Mouse (Mus musculus) kidney, postnatal 10 days (tissue): ENCODE measurements around the gene Dnm1.

Source experiments
- DNase-seq: peaks from one replicate; pipeline ENCODE4 v3.0.0; 2021; ENCODE audit warnings: mixed read lengths

The Dnm1 gene

GRCm38 (mm10) chr2:32335888-32336287 lies 17.2 kb downstream of the Dnm1 start:
- DNase-seq, result peak; percentile 49

DNA sequence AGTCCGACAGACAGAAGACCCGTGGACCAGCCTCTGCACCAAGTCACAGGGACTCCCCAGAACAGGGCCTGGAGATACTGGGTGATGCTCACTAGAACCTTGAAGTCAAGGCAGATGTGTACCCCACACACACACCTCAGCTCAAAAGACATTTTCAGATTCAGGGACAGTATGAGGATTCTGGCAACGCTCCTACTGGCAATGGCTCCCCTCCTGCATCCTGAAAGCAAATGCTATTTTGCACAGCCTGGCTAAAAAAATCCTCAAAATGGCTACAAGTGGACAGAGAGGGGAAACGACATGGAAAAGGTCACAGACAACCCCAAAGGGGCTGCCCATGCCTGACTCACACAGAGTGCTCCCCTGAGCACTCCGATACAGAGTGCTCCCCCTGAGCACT lies 21.0 kb downstream of the Dnm1 start:
- DNase-seq, result no peak

- DNase-seq, result no peak
Observed at GRCm38 (mm10) chr2:32329531-32329930, 23.6 kb downstream of the Dnm1 start.

DNA sequence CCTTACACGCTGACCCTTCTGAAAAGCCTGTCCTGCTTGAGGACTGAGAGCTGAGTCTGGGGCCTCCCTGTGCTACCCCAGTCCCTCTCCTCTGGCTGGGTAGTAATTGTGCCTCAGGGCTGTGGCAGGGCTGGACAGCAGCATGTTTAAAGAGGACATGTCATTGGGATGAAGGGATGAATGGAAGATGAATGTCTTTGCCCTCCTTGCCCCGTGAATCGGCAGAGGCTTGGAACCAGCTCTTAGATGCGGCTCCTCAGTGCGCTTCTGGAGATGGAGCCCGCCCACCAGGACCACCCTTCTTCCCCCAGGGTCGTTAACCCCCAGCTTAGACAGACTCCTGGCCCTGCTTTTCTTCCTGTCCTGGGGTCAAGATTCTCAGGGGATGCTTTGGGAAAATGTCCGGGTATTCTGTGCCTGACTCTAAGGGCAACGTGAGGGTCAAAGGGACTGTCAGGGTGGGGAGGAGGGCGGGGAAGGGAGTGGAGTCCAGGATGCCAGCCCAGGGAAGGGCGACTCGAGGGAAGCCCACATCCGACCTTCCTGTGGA lies 24.2 kb downstream of the Dnm1 start:
- no peak for DNase-seq

GRCm38 (mm10) chr2:32327200-32327599 lies 25.9 kb downstream of the Dnm1 start:
- DNase-seq, result no peak

- no peak for DNase-seq
Observed at GRCm38 (mm10) chr2:32325342-32325741, 27.8 kb downstream of the Dnm1 start.

DNA sequence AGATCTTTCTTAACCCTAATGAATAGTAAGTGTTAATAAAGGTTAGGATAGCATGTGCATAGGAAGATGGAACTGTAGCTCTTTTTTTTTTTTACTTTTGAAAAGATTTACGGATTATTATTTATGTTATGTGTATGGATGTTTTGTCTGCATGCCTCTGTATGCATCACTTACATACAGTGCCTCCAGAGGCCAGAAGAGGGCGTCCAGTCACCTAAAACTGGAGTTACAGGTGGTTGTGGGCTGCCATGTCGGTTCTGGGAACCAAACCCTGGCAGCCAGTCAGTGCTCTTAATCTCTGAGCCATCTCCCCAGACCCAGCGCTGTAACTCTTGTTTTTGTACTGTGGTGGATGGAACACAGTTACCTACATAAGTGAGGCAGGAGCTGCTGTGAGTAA lies 28.8 kb downstream of the Dnm1 start:
- DNase-seq, result no peak

DNA sequence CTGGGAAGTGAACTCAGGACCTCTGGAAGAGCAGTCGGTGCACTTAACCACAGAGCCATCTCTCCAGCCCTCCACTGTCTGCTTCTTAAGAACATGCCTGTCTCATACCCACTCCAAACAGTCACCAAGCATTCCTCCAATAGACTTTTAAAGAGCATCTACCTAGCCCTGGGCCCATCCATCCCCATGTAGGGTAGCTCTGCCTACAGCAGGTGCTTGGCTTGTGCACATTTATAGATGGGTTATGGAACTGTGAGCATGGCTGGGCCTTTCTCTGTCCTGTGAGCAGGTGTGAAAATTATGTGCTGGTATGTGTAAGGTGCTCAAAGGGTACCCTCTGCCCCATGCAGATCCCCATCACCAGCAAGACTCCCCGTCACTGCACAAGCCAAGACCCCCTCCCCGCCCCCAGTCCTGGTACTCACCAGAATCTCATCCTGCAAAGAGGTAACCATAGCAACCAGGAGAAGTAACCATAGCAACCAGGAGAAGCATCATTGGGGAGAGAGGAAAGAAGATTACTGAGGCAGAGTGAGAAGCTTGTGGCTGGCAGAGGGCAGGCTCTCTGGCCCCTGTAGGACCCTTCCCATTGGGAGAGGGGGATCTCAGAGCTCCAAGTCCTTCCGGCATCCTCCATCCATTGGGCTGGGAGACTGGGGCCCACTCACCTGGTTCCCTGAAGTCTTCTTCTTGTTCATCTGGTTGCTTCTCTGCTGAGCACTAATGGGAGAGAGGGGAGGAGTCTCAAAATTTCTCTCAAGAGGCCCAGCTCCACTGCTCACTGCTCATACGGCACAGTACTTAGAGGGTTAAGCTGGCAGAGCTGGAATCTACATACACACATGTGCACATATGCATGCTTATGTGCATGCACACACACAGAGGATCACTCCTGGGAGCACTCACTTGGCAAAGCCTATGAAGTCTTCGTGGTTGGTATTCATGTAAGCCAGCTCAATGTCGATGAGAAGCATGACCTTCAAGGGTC lies 30.1 kb downstream of the Dnm1 start:
- DNase-seq, result no peak

GRCm38 (mm10) chr2:32321591-32322298 lies 31.4 kb downstream of the Dnm1 start:
- DNase-seq, result peak; percentile 48

DNA sequence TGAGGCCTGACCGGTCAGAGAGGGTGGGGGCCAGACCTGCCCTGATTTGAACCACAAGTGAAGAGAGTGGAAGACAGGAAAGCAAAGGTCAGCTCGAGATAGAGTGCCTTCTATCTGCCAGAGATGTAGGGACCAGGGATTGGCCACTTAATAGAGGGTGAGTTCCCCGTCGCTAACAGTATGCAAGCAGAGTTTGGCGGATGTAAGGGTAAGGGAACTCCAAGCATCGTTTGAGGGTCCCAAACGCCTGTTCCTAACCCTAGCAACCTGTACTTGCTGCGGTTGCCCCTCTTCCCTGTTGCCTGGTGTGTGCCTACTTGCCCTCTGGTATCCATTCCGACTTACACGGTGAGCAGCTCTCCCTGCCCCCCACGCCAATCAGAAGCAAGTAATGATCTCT lies 32.4 kb downstream of the Dnm1 start:
- no peak for DNase-seq

DNA sequence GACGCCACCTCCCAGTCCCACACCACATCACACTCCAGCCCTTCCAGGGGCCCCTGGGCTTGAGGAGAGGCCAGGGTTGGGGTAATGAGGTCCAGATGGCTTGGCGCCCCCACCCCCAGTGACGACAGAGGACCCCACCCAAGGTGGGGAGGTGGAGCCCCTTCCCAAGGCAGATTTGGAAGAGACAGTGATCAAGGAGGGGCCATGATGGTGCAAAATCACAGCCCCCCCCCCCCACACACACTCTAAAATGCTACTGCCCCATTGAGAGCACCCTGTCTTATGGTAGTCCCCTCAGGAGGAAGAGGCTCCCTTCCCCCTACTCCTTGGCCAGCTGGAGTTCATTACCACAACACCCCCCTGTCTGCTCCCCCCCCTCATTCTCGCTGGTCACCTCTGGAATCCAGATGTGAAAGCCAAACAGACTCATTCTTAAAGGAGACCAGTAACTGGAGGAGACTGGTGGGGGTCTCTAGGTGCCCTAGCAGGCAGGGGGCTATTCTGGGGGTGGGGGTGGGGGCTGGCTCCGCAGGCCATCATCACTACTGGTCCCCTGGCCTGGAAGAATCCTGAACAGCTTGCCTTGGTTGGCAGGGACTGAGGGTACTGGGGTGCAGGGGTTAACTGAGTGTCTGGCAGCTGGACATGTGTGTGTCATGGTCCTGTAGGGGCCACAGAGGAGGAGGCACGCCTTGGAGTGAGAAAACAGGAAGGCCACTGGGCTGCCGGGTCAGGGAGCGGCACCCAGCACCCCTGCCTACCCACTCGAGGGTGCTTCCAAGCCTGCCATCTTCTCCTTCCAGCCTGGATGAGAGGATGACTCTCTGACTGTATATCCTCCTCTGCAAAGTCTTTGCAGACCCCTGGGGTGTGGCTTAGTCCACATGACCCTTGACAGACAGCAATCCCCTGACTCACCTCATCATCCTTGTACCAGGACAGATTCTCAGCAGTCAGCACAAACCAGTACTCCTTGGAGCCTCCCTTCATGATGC lies 33.3 kb downstream of the Dnm1 start:
- peak; percentile 61 for DNase-seq

GRCm38 (mm10) chr2:32318709-32319585 lies 34.2 kb downstream of the Dnm1 start:
- no peak for DNase-seq

DNA sequence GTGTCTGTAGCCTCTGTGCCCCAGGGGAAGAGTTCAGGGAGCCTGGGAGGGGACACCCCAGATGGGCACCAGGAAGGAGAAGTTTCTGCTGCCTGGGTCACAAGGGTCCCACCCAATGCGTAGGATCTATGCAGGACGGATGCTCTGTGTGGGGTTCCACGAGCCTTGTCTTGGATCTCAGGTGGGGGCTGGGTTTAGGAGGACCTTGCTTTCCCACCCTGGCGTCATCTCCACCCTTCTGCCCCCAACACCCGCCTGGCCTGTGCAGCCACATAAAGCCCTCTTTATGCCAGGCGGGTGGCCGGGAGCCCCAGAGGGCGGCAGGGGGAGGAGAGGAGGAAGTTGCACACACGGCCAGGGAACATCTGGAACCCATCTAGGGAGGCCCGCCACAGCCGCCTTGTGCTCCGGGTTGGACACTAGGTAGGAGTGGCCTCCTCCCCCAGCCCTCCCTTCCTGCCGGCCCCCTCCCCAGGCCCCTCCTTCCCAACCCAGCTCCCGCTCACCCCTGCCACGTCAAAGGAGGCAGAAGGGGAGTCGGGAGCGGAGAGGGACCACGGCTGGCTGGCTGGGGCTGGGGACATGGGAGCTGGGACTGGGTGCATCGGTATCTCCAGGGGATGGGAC lies 35.2 kb downstream of the Dnm1 start:
- peak; percentile 86 for DNase-seq

GRCm38 (mm10) chr2:32316887-32317656 lies 36.1 kb downstream of the Dnm1 start:
- peak; percentile 44 for DNase-seq

GRCm38 (mm10) chr2:32315751-32316150 lies 37.4 kb downstream of the Dnm1 start:
- no peak for DNase-seq

DNA sequence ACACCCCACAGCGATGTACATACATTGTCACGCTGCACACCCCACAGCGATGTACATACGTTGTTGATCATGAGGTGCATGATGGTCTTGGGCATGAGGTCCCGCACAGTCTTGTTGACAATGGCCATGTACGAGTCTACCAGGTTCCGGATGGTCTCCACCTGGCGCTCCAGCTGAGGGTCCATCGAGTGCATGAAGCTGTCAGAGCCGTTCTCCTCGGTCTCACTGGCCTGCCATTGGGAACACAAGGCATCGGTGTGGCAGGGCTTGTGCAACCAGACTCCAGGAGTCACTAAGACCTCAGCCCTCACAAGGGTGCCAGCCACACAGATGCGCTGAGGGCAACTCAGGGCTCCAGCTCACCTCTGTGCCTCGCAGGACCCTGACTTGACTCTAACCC lies 38.3 kb downstream of the Dnm1 start:
- DNase-seq, result no peak

- DNase-seq, result peak; percentile 96
Observed at GRCm38 (mm10) chr2:32312318-32312964, 40.7 kb downstream of the Dnm1 start.

GRCm38 (mm10) chr2:32311443-32312317 lies 41.5 kb downstream of the Dnm1 start:
- no peak for DNase-seq
